Mouse (Mus musculus): ENCODE results near the gene Cd55b. TPM values are rescaled to one million over a fixed set of nuclear protein-coding genes. Genes with fewer than 3 reads are reported as not detected.
"Not testable (repeated sequence)": the region's sequence is repeated elsewhere in the genome, so short reads cannot be mapped to it uniquely, and the experiment has no call there.

Gene Cd55b
- polyA plus RNA-seq (2015; fragmentation: Nextera tagmentation; extraction: Ambion mirVana), result 0.21 and 0.29 TPM in 2 replicates

- H3K4me1 ChIP-seq (ENCODE audit: control insufficient read depth, insufficient read depth, low read length), result no peaks in the 10 kb centered on the region; the same call in 1 of the 2 replicates
- no peaks in the 10 kb centered on the region for H3K36me3 ChIP-seq (ENCODE audit: control insufficient read depth, insufficient read depth, low read length)
- no peak within 1 kb of the TSS; the same call in 1 of the 2 replicates for H3K4me2 ChIP-seq (ENCODE audit: low read depth, low read length)
- WGBS, result 52% methylated on average over 18 of the region's 18 CpGs
- H3K9me3 ChIP-seq (replicated peaks; ENCODE audit: control insufficient read depth, low read length), result no peaks in the 10 kb centered on the region
- no peaks in the 10 kb centered on the region for H3K27me3 ChIP-seq (ENCODE audit: control insufficient read depth, insufficient read depth, low read length)
- H3K9ac ChIP-seq (ENCODE audit: low read length), result no peak within 1 kb of the TSS
- no peak within 1 kb of the TSS for H3K4me3 ChIP-seq (replicated peaks; ENCODE audit: low read length)
- peak; percentile 51; the same call in 1 of the 2 replicates for ATAC-seq (ENCODE audit: insufficient read depth, low FRiP score)
- H3K27ac ChIP-seq (ENCODE audit: low read length), result no peak within 1 kb of the TSS
Measured at GRCm38 (mm10) chr1:130422664-130423111, at the start of gene Cd55b. Gene Cd55b, minus strand, starts transcription at chr1:130423009.

DNA sequence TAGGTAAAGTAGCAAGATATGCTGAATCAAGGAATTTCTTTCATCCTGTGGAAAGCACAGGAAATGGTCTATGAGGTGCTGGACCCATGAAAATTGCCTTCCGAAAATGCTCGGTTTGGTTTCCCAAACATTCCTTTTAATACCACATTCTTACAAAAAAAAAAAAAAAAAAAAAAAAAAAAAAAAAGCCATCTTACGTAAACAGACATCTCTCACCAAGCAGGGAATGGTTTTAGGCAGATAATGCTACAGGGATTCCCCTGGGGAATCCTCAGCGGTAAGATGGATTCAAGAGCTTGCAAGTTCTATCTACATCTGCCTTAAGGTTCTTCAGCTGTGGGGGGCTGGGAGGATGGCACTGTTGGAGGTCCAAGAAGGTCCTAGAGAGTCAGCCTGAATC lies 47.3 kb upstream of the Cd55b start:
- H3K4me1 ChIP-seq (ENCODE audit: control insufficient read depth, insufficient read depth, low read length), result no peaks in the 10 kb centered on the region
- no peak overlapping the region for H3K4me2 ChIP-seq (ENCODE audit: low read depth, low read length)
- H3K9ac ChIP-seq (ENCODE audit: low read length), result no peak overlapping the region
- ATAC-seq (ENCODE audit: insufficient read depth, low FRiP score), result no peak
- H3K27ac ChIP-seq (ENCODE audit: low read length), result no peak overlapping the region
- H3K9me3 ChIP-seq (replicated peaks; ENCODE audit: control insufficient read depth, low read length), result no peaks in the 10 kb centered on the region
- H3K36me3 ChIP-seq (ENCODE audit: control insufficient read depth, insufficient read depth, low read length), result no peaks in the 10 kb centered on the region
- H3K4me3 ChIP-seq (replicated peaks; ENCODE audit: low read length), result no peak overlapping the region
- WGBS, result 85% methylated on average over 4 of the region's 4 CpGs
- H3K27me3 ChIP-seq (ENCODE audit: control insufficient read depth, insufficient read depth, low read length), result no peaks in the 10 kb centered on the region

DNA sequence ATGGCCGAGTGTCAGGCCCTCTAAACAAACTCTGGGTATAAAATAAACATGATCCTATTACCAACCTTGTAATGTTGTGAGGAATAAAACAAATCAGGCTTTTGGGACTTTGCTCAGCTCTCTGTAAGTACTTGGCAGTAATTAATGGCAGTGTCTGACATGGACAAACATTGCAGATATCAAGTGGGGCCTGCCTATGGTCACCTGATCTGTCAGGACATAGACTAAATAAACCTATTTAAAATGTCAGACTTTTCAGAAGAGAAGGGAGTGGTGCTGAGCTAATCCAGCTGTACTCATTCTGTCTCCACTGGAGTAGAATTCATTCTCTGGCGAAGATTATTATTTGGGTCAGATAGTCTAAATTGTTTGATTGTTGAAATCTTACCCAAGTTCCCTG lies 44.6 kb upstream of the Cd55b start:
- peak overlapping the region; percentile 58 for H3K27ac ChIP-seq (ENCODE audit: low read length)
- H3K4me1 ChIP-seq (ENCODE audit: control insufficient read depth, insufficient read depth, low read length), result peaks cover 5% of the 10 kb centered on the region
- no peaks in the 10 kb centered on the region for H3K36me3 ChIP-seq (ENCODE audit: control insufficient read depth, insufficient read depth, low read length)
- H3K4me3 ChIP-seq (replicated peaks; ENCODE audit: low read length), result no peak overlapping the region
- peak; percentile 82 for ATAC-seq (ENCODE audit: insufficient read depth, low FRiP score)
- 7% methylated on average over 2 of the region's 2 CpGs for WGBS
- H3K27me3 ChIP-seq (ENCODE audit: control insufficient read depth, insufficient read depth, low read length), result no peaks in the 10 kb centered on the region
- H3K4me2 ChIP-seq (ENCODE audit: low read depth, low read length), result no peak overlapping the region
- no peak overlapping the region for H3K9ac ChIP-seq (ENCODE audit: low read length)
- H3K9me3 ChIP-seq (replicated peaks; ENCODE audit: control insufficient read depth, low read length), result no peaks in the 10 kb centered on the region

- Histone ChIP-seq H3K9ac (ENCODE audit: low read length) (no peak overlapping the region), H3K4me2 (ENCODE audit: low read depth, low read length) (no peak overlapping the region), H3K27me3 (ENCODE audit: control insufficient read depth, insufficient read depth, low read length) (no peaks in the 10 kb centered on the region), H3K4me3 (replicated peaks; ENCODE audit: low read length) (no peak overlapping the region), H3K4me1 (ENCODE audit: control insufficient read depth, insufficient read depth, low read length) (peaks cover 5% of the 10 kb centered on the region), H3K9me3 (replicated peaks; ENCODE audit: control insufficient read depth, low read length) (no peaks in the 10 kb centered on the region), H3K36me3 (ENCODE audit: control insufficient read depth, insufficient read depth, low read length) (no peaks in the 10 kb centered on the region), H3K27ac (ENCODE audit: low read length) (no peak overlapping the region)
- ATAC-seq (ENCODE audit: insufficient read depth, low FRiP score), result no peak
Measured at GRCm38 (mm10) chr1:130464173-130464572, 41.4 kb upstream of the Cd55b start.

DNA sequence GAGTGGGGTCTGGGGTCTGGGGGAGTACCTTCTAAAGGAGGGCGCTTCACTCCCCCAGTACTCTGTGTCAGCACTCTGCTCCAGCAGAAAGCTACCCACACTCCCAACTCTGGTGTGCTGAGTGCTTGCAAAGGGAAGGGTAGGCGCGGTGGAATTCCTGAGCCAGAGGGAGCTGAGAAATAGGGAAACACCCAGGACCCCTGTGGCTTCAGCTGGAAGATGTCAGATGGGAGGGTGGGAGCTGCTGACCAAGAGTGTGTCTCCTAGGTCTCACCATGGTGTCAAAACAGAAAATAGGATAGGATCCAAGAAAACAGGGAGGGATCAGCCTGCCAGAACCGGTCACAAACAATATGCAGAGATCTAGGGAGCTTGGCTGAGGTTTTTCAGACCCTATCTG lies 40.1 kb upstream of the Cd55b start:
- Histone ChIP-seq H3K4me2 (ENCODE audit: low read depth, low read length) (peak overlapping the region; percentile 66), H3K27ac (ENCODE audit: low read length) (peak overlapping the region; percentile 83), H3K36me3 (ENCODE audit: control insufficient read depth, insufficient read depth, low read length) (no peaks in the 10 kb centered on the region), H3K9ac (ENCODE audit: low read length) (peak overlapping the region; percentile 82), H3K9me3 (replicated peaks; ENCODE audit: control insufficient read depth, low read length) (no peaks in the 10 kb centered on the region), H3K4me3 (replicated peaks; ENCODE audit: low read length) (peak overlapping the region; percentile 81), H3K4me1 (ENCODE audit: control insufficient read depth, insufficient read depth, low read length) (peaks cover 5% of the 10 kb centered on the region), H3K27me3 (ENCODE audit: control insufficient read depth, insufficient read depth, low read length) (no peaks in the 10 kb centered on the region)
- 12% methylated on average over 4 of the region's 4 CpGs for WGBS
- ATAC-seq (ENCODE audit: insufficient read depth, low FRiP score), result no peak; the same call in 1 of the 2 replicates

GRCm38 (mm10) chr1:130462084-130462861 lies 39.5 kb upstream of the Cd55b start, which contains the start of gene Cd55:
Gene Cd55, minus strand, starts transcription at chr1:130462744.
- Histone ChIP-seq H3K4me3 (replicated peaks; ENCODE audit: low read length) (peak within 1 kb of the TSS; percentile 81), H3K27me3 (ENCODE audit: control insufficient read depth, insufficient read depth, low read length) (no peaks in the 10 kb centered on the region), H3K27ac (ENCODE audit: low read length) (peak within 1 kb of the TSS; percentile 83), H3K4me1 (ENCODE audit: control insufficient read depth, insufficient read depth, low read length) (peaks cover 5% of the 10 kb centered on the region), H3K9ac (ENCODE audit: low read length) (peak within 1 kb of the TSS; percentile 82), H3K36me3 (ENCODE audit: control insufficient read depth, insufficient read depth, low read length) (no peaks in the 10 kb centered on the region), H3K4me2 (ENCODE audit: low read depth, low read length) (peak within 1 kb of the TSS; percentile 66), H3K9me3 (replicated peaks; ENCODE audit: control insufficient read depth, low read length) (no peaks in the 10 kb centered on the region)
- peak; percentile 91 for ATAC-seq (ENCODE audit: insufficient read depth, low FRiP score)
- WGBS, result under 1% methylated on average over 45 of the region's 45 CpGs

DNA sequence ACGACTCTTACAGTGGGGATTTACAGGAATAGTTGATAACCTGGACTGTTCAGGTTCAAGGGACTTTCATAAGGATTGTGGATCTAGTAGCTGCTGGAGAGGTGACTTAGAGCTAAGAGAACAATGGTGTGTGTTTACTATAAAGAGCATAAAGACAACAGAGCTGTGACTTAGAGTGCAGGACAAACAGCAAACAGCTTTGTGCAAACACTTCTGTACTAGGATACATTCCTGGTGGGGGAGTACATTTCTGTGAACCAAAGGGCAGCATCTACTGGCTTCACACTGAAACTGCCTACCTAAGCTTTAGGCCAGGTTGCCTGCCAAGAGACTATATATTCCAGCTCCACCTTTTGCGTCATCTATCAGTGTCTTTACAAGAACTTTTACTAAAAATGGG lies 32.3 kb upstream of the Cd55b start:
- H3K9me3 ChIP-seq (replicated peaks; ENCODE audit: control insufficient read depth, low read length), result no peaks in the 10 kb centered on the region
- no peak for ATAC-seq (ENCODE audit: insufficient read depth, low FRiP score)
- H3K27me3 ChIP-seq (ENCODE audit: control insufficient read depth, insufficient read depth, low read length), result no peaks in the 10 kb centered on the region
- H3K4me3 ChIP-seq (replicated peaks; ENCODE audit: low read length), result no peak overlapping the region
- no peaks in the 10 kb centered on the region for H3K36me3 ChIP-seq (ENCODE audit: control insufficient read depth, insufficient read depth, low read length)
- no peak overlapping the region for H3K27ac ChIP-seq (ENCODE audit: low read length)
- 78% methylated on average over 2 of the region's 2 CpGs for WGBS
- no peak overlapping the region for H3K9ac ChIP-seq (ENCODE audit: low read length)
- H3K4me2 ChIP-seq (ENCODE audit: low read depth, low read length), result no peak overlapping the region
- no peaks in the 10 kb centered on the region for H3K4me1 ChIP-seq (ENCODE audit: control insufficient read depth, insufficient read depth, low read length)

DNA sequence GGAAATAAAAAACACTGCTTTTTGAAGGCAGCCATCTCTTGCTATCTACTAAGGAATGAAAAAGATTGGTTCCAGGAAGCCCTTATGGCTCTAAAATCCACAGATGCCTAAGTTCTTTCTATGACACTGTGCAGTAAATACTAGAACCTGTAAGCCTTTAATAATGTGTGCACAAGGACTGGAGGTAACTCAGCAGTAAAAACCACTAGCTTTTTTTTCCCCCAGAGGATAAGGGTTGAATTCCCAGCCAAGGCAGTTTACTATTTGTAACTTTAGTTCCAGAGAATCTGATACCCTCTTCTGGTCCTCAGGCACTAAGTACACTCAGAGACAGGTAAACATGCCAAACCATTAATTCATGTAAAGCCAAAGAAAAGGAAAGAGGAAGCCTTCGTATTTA lies 20.1 kb upstream of the Cd55b start:
- 28% methylated on average over 1 of the region's 1 CpGs for WGBS
- H3K27ac ChIP-seq (ENCODE audit: low read length); H3K4me1 ChIP-seq (ENCODE audit: control insufficient read depth, insufficient read depth, low read length); H3K4me2 ChIP-seq (ENCODE audit: low read depth, low read length); ATAC-seq (ENCODE audit: insufficient read depth, low FRiP score); H3K9me3 ChIP-seq (replicated peaks; ENCODE audit: control insufficient read depth, low read length); H3K9ac ChIP-seq (ENCODE audit: low read length); H3K27me3 ChIP-seq (ENCODE audit: control insufficient read depth, insufficient read depth, low read length); H3K36me3 ChIP-seq (ENCODE audit: control insufficient read depth, insufficient read depth, low read length); H3K4me3 ChIP-seq (replicated peaks; ENCODE audit: low read length): not testable (repeated sequence)

- no peaks in the 10 kb centered on the region for H3K27me3 ChIP-seq (ENCODE audit: control insufficient read depth, insufficient read depth, low read length)
Measured at GRCm38 (mm10) chr1:130430920-130431319, 8.1 kb upstream of the Cd55b start.

More at GRCm38 (mm10) chr1:130430920-130431319, 8.1 kb upstream of the Cd55b start:
- Histone ChIP-seq H3K9ac (ENCODE audit: low read length) (no peak overlapping the region), H3K27ac (ENCODE audit: low read length) (no peak overlapping the region), H3K4me2 (ENCODE audit: low read depth, low read length) (no peak overlapping the region), H3K9me3 (replicated peaks; ENCODE audit: control insufficient read depth, low read length) (no peaks in the 10 kb centered on the region), H3K4me3 (replicated peaks; ENCODE audit: low read length) (no peak overlapping the region), H3K36me3 (ENCODE audit: control insufficient read depth, insufficient read depth, low read length) (no peaks in the 10 kb centered on the region), H3K4me1 (ENCODE audit: control insufficient read depth, insufficient read depth, low read length) (peaks cover 3% of the 10 kb centered on the region; the same call in 1 of the 2 replicates)
- 71% methylated on average over 4 of the region's 4 CpGs for WGBS
- no peak for ATAC-seq (ENCODE audit: insufficient read depth, low FRiP score)
